Mouse (Mus musculus) MEL (cell line): ENCODE data around the gene Fermt1. TPM values are rescaled to one million over a fixed set of nuclear protein-coding genes. Genes with fewer than 3 reads are reported as not detected.

ENCODE experiments used
- DNase-seq: peaks from one replicate; pipeline ENCODE4 v3.0.0; 2011; ENCODE audit warnings: low read depth, low spot score
- H3K27ac ChIP-seq: 2 replicates; pipeline ENCODE4 v1.5.1; 2012; ENCODE audit warnings: low read depth, mild to moderate bottlenecking, control low read depth, low read length, moderate library complexity; ENCODE audit not compliant: control insufficient read depth
- H3K27me3 ChIP-seq, 2 experiments: fragments of 150-350 bp in 1 of 2; sonication (generic) in 1 of 2; 2 replicates each; pipeline ENCODE4 v1.6.1; 2012; ENCODE audit warnings: low read length in 2 of 2, mild to moderate bottlenecking in 2 of 2, improper control_type of control experiment in 1 of 2, moderate library complexity in 1 of 2; ENCODE audit not compliant: insufficient read depth in 2 of 2, control insufficient read depth in 1 of 2
- H3K36me3 ChIP-seq, 2 experiments: 2 replicates each; pipeline ENCODE4 v1.6.1; 2012 to 2014; ENCODE audit warnings: low read length in 2 of 2, improper control_type of control experiment in 1 of 2, inconsistent platforms in 1 of 2, mild to moderate bottlenecking in 1 of 2; ENCODE audit not compliant: insufficient read depth in 2 of 2, control insufficient read depth in 1 of 2
- H3K4me1 ChIP-seq, 2 experiments: fragments of 150-350 bp in 1 of 2; sonication (generic) in 1 of 2; 2 replicates each; pipeline ENCODE4 v1.6.1; 2012; ENCODE audit warnings: low read length in 2 of 2, improper control_type of control experiment in 1 of 2, mild to moderate bottlenecking in 1 of 2; ENCODE audit not compliant: insufficient read depth in 2 of 2, control insufficient read depth in 1 of 2
- H3K4me3 ChIP-seq, 2 experiments: fragments of 150-350 bp in 1 of 2; sonication (generic) in 1 of 2; 2 replicates each; pipeline ENCODE4 v1.5.1; 2012; ENCODE audit warnings: low read depth in 2 of 2, low read length in 2 of 2, mild to moderate bottlenecking in 2 of 2, moderate library complexity in 2 of 2, control low read depth in 1 of 2, improper control_type of control experiment in 1 of 2; ENCODE audit not compliant: control insufficient read depth in 1 of 2, insufficient read depth in 1 of 2
- H3K79me2 ChIP-seq: 2 replicates; pipeline ENCODE4 v1.6.1; 2012; ENCODE audit warnings: mild to moderate bottlenecking, low read length, moderate library complexity; ENCODE audit not compliant: control insufficient read depth, poor library complexity, insufficient read depth
- H3K9ac ChIP-seq: 2 replicates; pipeline ENCODE4 v1.6.1; 2012; ENCODE audit warnings: low read depth, mild to moderate bottlenecking, control low read depth, low read length, moderate library complexity; ENCODE audit not compliant: control insufficient read depth, poor library complexity, severe bottlenecking
- H3K9me3 ChIP-seq: fragments of 150-350 bp; sonication (generic); replicated peaks from 2 replicates; pipeline ENCODE4 v1.6.1; 2012; ENCODE audit warnings: mild to moderate bottlenecking, low read length, improper control_type of control experiment, moderate library complexity; ENCODE audit not compliant: insufficient read depth
- CHD1 ChIP-seq: IDR thresholded peaks from 2 replicates; pipeline ENCODE4 v1.6.1; 2012; ENCODE audit warnings: low read depth, mild to moderate bottlenecking, inconsistent platforms, low read length, improper control_type of control experiment
- CTCF ChIP-seq, 3 experiments: IDR thresholded peaks in 2 of 3; conservative IDR thresholded peaks in 1 of 3; 2 replicates each; pipeline ENCODE4 v1.5.1; 2011 to 2012; ENCODE audit warnings: low read length in 3 of 3, low read depth in 2 of 3, mild to moderate bottlenecking in 2 of 3, improper control_type of control experiment in 1 of 3, inconsistent platforms in 1 of 3, mixed read lengths in 1 of 3, moderate library complexity in 1 of 3; ENCODE audit not compliant: control insufficient read depth in 1 of 3, insufficient read depth in 1 of 3, poor library complexity in 1 of 3, severe bottlenecking in 1 of 3
- E2F4 ChIP-seq: IDR thresholded peaks from 2 replicates; pipeline ENCODE4 v1.6.1; 2011; ENCODE audit warnings: low read depth, low read length, improper control_type of control experiment, borderline replicate concordance
- EP300 ChIP-seq, 2 experiments: IDR thresholded peaks; 2 replicates each; pipeline ENCODE4 v1.6.1; 2011; ENCODE audit warnings: improper control_type of control experiment in 2 of 2, low read length in 2 of 2, low read depth in 1 of 2, mild to moderate bottlenecking in 1 of 2
- HCFC1 ChIP-seq: IDR thresholded peaks from 2 replicates; pipeline ENCODE4 v1.6.1; 2012; ENCODE audit warnings: low read depth, mild to moderate bottlenecking, inconsistent platforms, low read length, improper control_type of control experiment, moderate library complexity
- JUND ChIP-seq: IDR thresholded peaks from 2 replicates; pipeline ENCODE4 v1.6.1; 2011; ENCODE audit warnings: low read depth, mild to moderate bottlenecking, improper control_type of control experiment, low read length
- KAT2A ChIP-seq: conservative IDR thresholded peaks from 2 replicates; pipeline ENCODE4 v1.6.1; 2012; ENCODE audit warnings: low read depth, low read length, improper control_type of control experiment, inconsistent platforms
- MAX ChIP-seq: IDR thresholded peaks from 2 replicates; pipeline ENCODE4 v1.6.1; 2011; ENCODE audit warnings: low read length, improper control_type of control experiment
- MAZ ChIP-seq: IDR thresholded peaks from 2 replicates; pipeline ENCODE4 v1.6.1; 2012; ENCODE audit warnings: low read depth, mild to moderate bottlenecking, inconsistent platforms, low read length, improper control_type of control experiment
- MEF2A ChIP-seq: IDR thresholded peaks from 2 replicates; pipeline ENCODE4 v1.6.1; 2014; ENCODE audit warnings: low read depth, mild to moderate bottlenecking, inconsistent platforms, low read length, improper control_type of control experiment; ENCODE audit not compliant: poor library complexity, insufficient replicate concordance, severe bottlenecking; ENCODE audit errors: extremely low read depth
- MYC ChIP-seq: IDR thresholded peaks from 2 replicates; pipeline ENCODE4 v1.6.1; 2011; ENCODE audit warnings: low read depth, mild to moderate bottlenecking, low read length, improper control_type of control experiment, moderate library complexity
- NELFE ChIP-seq: IDR thresholded peaks from 2 replicates; pipeline ENCODE4 v1.6.1; 2011; ENCODE audit warnings: low read depth, low read length, improper control_type of control experiment
- NRF1 ChIP-seq: IDR thresholded peaks from 2 replicates; pipeline ENCODE4 v1.6.1; 2014; ENCODE audit warnings: low read depth, mild to moderate bottlenecking, inconsistent platforms, low read length, improper control_type of control experiment, moderate library complexity; ENCODE audit not compliant: poor library complexity, insufficient read depth, severe bottlenecking
- POLR2A ChIP-seq, 2 experiments: IDR thresholded peaks; 2 replicates each; pipeline ENCODE4 v1.6.1; 2011 to 2012; ENCODE audit warnings: low read length in 2 of 2, mild to moderate bottlenecking in 2 of 2, control low read depth in 1 of 2, improper control_type of control experiment in 1 of 2, low read depth in 1 of 2, moderate library complexity in 1 of 2; ENCODE audit not compliant: control insufficient read depth in 1 of 2, insufficient read depth in 1 of 2, poor library complexity in 1 of 2
- POLR2AphosphoS5 ChIP-seq: IDR thresholded peaks from 2 replicates; pipeline ENCODE4 v1.6.1; 2012; ENCODE audit warnings: low read depth, borderline replicate concordance, mild to moderate bottlenecking, inconsistent platforms, low read length, moderate library complexity, mixed read lengths
- RAD21 ChIP-seq: IDR thresholded peaks from 2 replicates; pipeline ENCODE4 v1.6.1; 2011; ENCODE audit warnings: mild to moderate bottlenecking, low read depth, low read length, improper control_type of control experiment
- RCOR1 ChIP-seq: IDR thresholded peaks from 2 replicates; pipeline ENCODE4 v1.6.1; 2012; ENCODE audit warnings: low read depth, mild to moderate bottlenecking, inconsistent platforms, low read length, improper control_type of control experiment
- SIN3A ChIP-seq: IDR thresholded peaks from 2 replicates; pipeline ENCODE4 v1.6.1; 2012; ENCODE audit warnings: low read length, improper control_type of control experiment, inconsistent platforms
- SMC3 ChIP-seq: IDR thresholded peaks from 2 replicates; pipeline ENCODE4 v1.6.1; 2011; ENCODE audit warnings: low read depth, low read length, improper control_type of control experiment
- TCF12 ChIP-seq: IDR thresholded peaks from 2 replicates; pipeline ENCODE4 v1.6.1; 2014; ENCODE audit warnings: low read depth, mild to moderate bottlenecking, inconsistent platforms, low read length, improper control_type of control experiment, moderate library complexity
- ZKSCAN1 ChIP-seq: IDR thresholded peaks from 2 replicates; pipeline ENCODE4 v1.6.1; 2012; ENCODE audit warnings: low read depth, mild to moderate bottlenecking, inconsistent platforms, low read length, improper control_type of control experiment, moderate library complexity
- polyA plus RNA-seq, 2 experiments: library from polyadenylated mRNA; stranded (reverse) in 1 of 2; unstranded in 1 of 2; fragments of >175 nt in 1 of 2; fragments of >200 nt in 1 of 2; gene quantifications; 2 replicates each; pipeline versions ENCODE4 v1.2.1 to v1.2.4; 2012; ENCODE audit warnings: low replicate concordance in 2 of 2, low read depth in 1 of 2; ENCODE audit not compliant: insufficient read length in 2 of 2, insufficient read depth in 1 of 2, missing spikeins in 1 of 2
- total RNA-seq: library from RNA; depleted of rRNA; stranded (reverse); fragments of 300-350 nt; gene quantifications from 2 replicates; pipeline ENCODE4 v1.2.3, GENCODE M21; 2012

The Fermt1 gene
- total and polyA plus RNA-seq, 3 experiments, result not detected

DNA sequence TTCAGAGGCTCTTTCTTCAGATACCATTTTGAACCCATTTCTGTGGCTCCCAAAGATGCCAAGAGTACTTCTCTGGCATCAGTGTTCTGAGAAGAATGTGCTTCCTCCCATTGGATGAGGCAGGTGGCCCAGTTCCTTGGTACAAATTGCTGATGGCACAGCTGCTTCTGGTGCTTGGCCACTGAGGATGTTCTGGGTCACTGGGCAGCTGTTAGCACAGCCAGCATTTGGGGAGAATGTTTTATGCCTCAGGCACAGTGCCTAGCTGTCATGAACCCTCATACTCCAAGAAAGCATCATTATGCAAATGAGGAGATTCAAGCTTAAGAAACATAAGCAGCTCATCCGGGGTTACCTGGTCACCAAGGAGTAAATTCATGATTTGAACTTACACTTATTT lies 12.1 kb upstream of the Fermt1 start:
- H3K9me3 ChIP-seq, result no peaks in the 10 kb centered on the region
- H3K79me2 ChIP-seq, result no peaks in the 10 kb centered on the region
- H3K4me1 ChIP-seq, result no peaks in the 10 kb centered on the region
- no peaks in the 10 kb centered on the region for H3K27me3 ChIP-seq
- H3K9ac ChIP-seq, result no peak overlapping the region
- H3K36me3 ChIP-seq, result no peaks in the 10 kb centered on the region
- no peak overlapping the region for H3K27ac ChIP-seq
- no peak overlapping the region for H3K4me3 ChIP-seq
- TF ChIP-seq TCF12 (no peak), MAZ (no peak), RCOR1 (no peak), SMC3 (no peak), MAX (no peak), EP300 (IDR thresholded peaks at IDR 0.05; ENCODE audit: low read depth in 1 of 2, low read length in 2 of 2) (no peak), NELFE (no peak), POLR2A (IDR thresholded peaks at IDR 0.05; ENCODE audit: control insufficient read depth in 1 of 2, insufficient read depth in 1 of 2, low read depth in 1 of 2, low read length in 2 of 2, poor library complexity in 1 of 2) (no peak), NRF1 (no peak), MYC (no peak), SIN3A (no peak), JUND (no peak), POLR2AphosphoS5 (no peak), E2F4 (no peak), HCFC1 (no peak), ZKSCAN1 (no peak), MEF2A (no peak)
- no peak for DNase-seq

GRCm38 (mm10) chr2:132952197-132952596 lies 6.5 kb upstream of the Fermt1 start:
- Histone ChIP-seq H3K27me3 (no peaks in the 10 kb centered on the region), H3K36me3 (no peaks in the 10 kb centered on the region), H3K9ac (no peak overlapping the region)
- TF ChIP-seq KAT2A (no peak), CTCF (IDR thresholded peaks at IDR 0.05 in 2 of 3, conservative IDR thresholded peaks at IDR 0.05 in 1 of 3; ENCODE audit: control insufficient read depth in 1 of 3, insufficient read depth in 1 of 3, low read depth in 2 of 3, low read length in 3 of 3, poor library complexity in 1 of 3, severe bottlenecking in 1 of 3) (no peak), MAZ (no peak), NRF1 (no peak), EP300 (IDR thresholded peaks at IDR 0.05; ENCODE audit: low read depth in 1 of 2, low read length in 2 of 2) (no peak), RAD21 (no peak), CHD1 (no peak)
- TF ChIP-seq, all 39 proteins: peak for 0
- no peak overlapping the region for H3K4me3 ChIP-seq
- no peaks in the 10 kb centered on the region for H3K79me2 ChIP-seq
- H3K27ac ChIP-seq, result no peak overlapping the region
- no peaks in the 10 kb centered on the region for H3K9me3 ChIP-seq
- no peaks in the 10 kb centered on the region for H3K4me1 ChIP-seq
- DNase-seq, result no peak
